Mouse (Mus musculus): ENCODE data around the gene 1700003E16Rik. TPM values are rescaled to one million over a fixed set of nuclear protein-coding genes. Genes with fewer than 3 reads are reported as not detected.
"Not testable (repeated sequence)": the region's sequence is repeated elsewhere in the genome, so short reads cannot be mapped to it uniquely, and the experiment has no call there.

Gene 1700003E16Rik
- polyA plus RNA-seq, 1 experiment from 2014 or later, result 0.64 TPM

- no peak for ATAC-seq (ENCODE audit: extremely low read depth, insufficient number of reproducible peaks, low FRiP score, low TSS enrichment)
- Histone ChIP-seq H3K27me3 (replicated peaks) (no peaks in the 10 kb centered on the region), H3K27ac (replicated peaks) (peak overlapping the region; percentile 68), H3K9me3 (no peaks in the 10 kb centered on the region), H3K4me3 (peak overlapping the region; percentile 54), H3K36me3 (peaks cover 13% of the 10 kb centered on the region), H3K4me2 (peak overlapping the region; percentile 79), H3K9ac (peak overlapping the region; percentile 82), H3K4me1 (peaks cover 36% of the 10 kb centered on the region)
- 3% methylated on average over 41 of the region's 41 CpGs for WGBS
Observed at GRCm38 (mm10) chr6:83142211-83142731, 13.9 kb upstream of the 1700003E16Rik start.

DNA sequence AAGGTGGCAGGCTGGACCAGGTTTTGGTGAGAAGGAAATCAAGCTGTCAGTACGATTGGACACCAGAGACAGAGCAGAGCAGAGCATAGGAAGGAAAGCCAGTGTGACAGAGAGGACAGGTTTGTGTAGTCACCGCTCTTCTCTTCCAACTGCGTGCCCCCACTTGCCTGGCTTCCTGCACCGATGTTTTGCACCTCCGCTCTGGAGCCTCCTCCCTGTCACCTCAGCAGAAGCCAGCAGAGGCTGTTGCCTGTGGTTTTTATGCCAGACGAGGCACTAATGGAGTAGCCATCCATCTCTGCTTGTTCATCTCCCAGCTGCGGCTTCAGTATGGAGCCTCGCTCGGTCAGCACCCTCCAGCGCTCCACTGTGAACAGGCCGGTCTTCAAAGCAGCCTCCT, 13.3 kb upstream of the 1700003E16Rik start:
- H3K27ac ChIP-seq (replicated peaks), result peak overlapping the region; percentile 17; the same call in 1 of the 2 replicates
- peak overlapping the region; percentile 54 for H3K4me3 ChIP-seq
- 44% methylated on average over 11 of the region's 11 CpGs for WGBS

DNA sequence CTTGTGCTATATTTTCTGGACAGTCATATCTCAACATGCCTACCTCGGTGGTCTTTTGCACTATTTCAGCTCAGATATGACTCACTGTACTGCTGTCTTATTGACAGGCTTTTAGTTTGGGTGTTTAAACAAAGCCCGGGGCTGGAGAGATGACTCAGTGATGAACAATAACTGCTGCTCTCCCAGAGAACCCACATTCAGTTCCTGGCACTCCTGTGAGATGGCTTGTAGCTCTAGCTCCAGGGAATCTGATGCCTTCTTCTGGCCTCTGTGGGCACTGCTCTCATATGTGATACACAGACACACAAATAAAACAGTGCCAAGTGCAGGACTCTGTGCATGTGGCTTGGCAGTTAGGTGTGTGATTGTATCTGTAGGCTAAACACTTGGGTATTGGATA, 11.0 kb upstream of the 1700003E16Rik start:
- H3K4me2 ChIP-seq, result no peak overlapping the region
- H3K9ac ChIP-seq, result no peak overlapping the region
- 0 out of 2 replicates have a peak overlapping the region, but pooled peaks have one; percentile 42 for H3K27ac ChIP-seq (replicated peaks)
- H3K9me3 ChIP-seq, result no peaks in the 10 kb centered on the region
- H3K27me3 ChIP-seq (replicated peaks), result no peaks in the 10 kb centered on the region
- no peak for ATAC-seq (ENCODE audit: extremely low read depth, insufficient number of reproducible peaks, low FRiP score, low TSS enrichment)
- WGBS, result 53% methylated on average over 2 of the region's 2 CpGs
- no peak overlapping the region for H3K4me3 ChIP-seq
- peaks cover 42% of the 10 kb centered on the region for H3K36me3 ChIP-seq
- peaks cover 19% of the 10 kb centered on the region for H3K4me1 ChIP-seq

More for the DNA sequence above, 13.3 kb upstream of the 1700003E16Rik start:
- H3K4me1 ChIP-seq, result peaks cover 34% of the 10 kb centered on the region
- H3K36me3 ChIP-seq, result peaks cover 19% of the 10 kb centered on the region
- peak overlapping the region; percentile 79 for H3K4me2 ChIP-seq
- H3K27me3 ChIP-seq (replicated peaks), result no peaks in the 10 kb centered on the region
- ATAC-seq (ENCODE audit: extremely low read depth, insufficient number of reproducible peaks, low FRiP score, low TSS enrichment), result no peak
- peak overlapping the region; percentile 82 for H3K9ac ChIP-seq
- no peaks in the 10 kb centered on the region for H3K9me3 ChIP-seq

GRCm38 (mm10) chr6:83145805-83146204, 10.4 kb upstream of the 1700003E16Rik start:
- Histone ChIP-seq H3K27ac (replicated peaks) (peak overlapping the region; percentile 42; the same call in 1 of the 2 replicates), H3K4me2 (peak overlapping the region; percentile 4; the same call in 1 of the 2 replicates), H3K9ac (peak overlapping the region; percentile 52), H3K4me1 (peaks cover 19% of the 10 kb centered on the region), H3K36me3 (peaks cover 48% of the 10 kb centered on the region), H3K27me3 (replicated peaks) (no peaks in the 10 kb centered on the region), H3K4me3 (no peak overlapping the region), H3K9me3 (no peaks in the 10 kb centered on the region)
- no peak for ATAC-seq (ENCODE audit: extremely low read depth, insufficient number of reproducible peaks, low FRiP score, low TSS enrichment)
- 53% methylated on average over 9 of the region's 9 CpGs for WGBS

- Histone ChIP-seq H3K27me3 (replicated peaks) (no peaks in the 10 kb centered on the region), H3K27ac (replicated peaks) (no peak overlapping the region), H3K4me3 (no peak overlapping the region), H3K36me3 (peaks cover 60% of the 10 kb centered on the region), H3K9me3 (no peaks in the 10 kb centered on the region), H3K4me1 (peaks cover 19% of the 10 kb centered on the region), H3K4me2 (no peak overlapping the region), H3K9ac (no peak overlapping the region)
- 67% methylated on average over 7 of the region's 7 CpGs for WGBS
- no peak for ATAC-seq (ENCODE audit: extremely low read depth, insufficient number of reproducible peaks, low FRiP score, low TSS enrichment)
Observed at GRCm38 (mm10) chr6:83147280-83147679, 8.9 kb upstream of the 1700003E16Rik start.

DNA sequence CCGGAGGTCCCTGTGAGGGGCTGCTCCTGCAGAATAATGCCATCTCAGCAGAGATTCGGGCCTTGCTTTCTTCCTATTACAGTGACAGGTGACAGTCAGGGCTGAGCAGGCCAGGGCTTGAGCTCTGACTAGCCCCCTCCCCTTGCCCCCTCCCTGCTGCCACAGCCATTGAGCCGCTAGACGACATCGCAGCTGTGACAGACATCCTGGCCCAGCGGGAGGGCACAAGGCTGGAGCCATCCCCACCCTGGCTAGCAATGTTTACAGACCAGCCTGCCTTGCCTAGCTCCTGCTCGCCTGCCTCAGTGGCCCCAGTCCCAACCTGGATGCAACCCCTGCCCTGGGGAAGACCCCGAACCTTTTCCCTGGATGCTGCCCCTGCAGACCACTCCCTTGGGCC, 4.5 kb upstream of the 1700003E16Rik start:
- no peak for ATAC-seq (ENCODE audit: extremely low read depth, insufficient number of reproducible peaks, low FRiP score, low TSS enrichment)
- H3K36me3 ChIP-seq, result peaks cover 63% of the 10 kb centered on the region
- H3K4me2 ChIP-seq, result no peak overlapping the region
- H3K9me3 ChIP-seq, result no peaks in the 10 kb centered on the region
- H3K9ac ChIP-seq, result peak overlapping the region; percentile 2; the same call in 1 of the 2 replicates
- H3K27ac ChIP-seq (replicated peaks), result no peak overlapping the region
- no peak overlapping the region for H3K4me3 ChIP-seq
- H3K27me3 ChIP-seq (replicated peaks), result peaks cover 14% of the 10 kb centered on the region
- 25% methylated on average over 8 of the region's 8 CpGs for WGBS
- H3K4me1 ChIP-seq, result peaks cover 22% of the 10 kb centered on the region

DNA sequence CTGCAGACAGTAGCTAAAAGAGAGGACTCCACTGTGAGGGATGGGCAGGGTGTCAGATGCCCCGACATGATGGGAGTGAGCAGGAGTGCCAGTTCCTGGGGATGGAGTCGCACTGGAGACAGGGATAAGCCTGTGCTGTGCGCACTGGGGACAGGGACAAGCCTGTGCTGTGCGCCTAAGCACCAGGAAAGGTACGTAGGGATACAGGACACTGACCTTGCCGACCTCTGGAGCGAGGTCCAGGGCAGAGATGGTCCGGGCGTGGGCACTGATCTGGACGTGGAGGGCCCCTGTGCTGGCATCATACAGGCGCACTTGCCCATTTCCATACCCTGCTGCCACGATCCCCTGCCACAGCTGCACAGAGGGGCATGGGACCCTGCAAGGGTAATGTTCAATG, 3.2 kb upstream of the 1700003E16Rik start:
- ATAC-seq (ENCODE audit: extremely low read depth, insufficient number of reproducible peaks, low FRiP score, low TSS enrichment), result no peak
- Histone ChIP-seq H3K4me3 (no peak overlapping the region), H3K4me1 (peaks cover 22% of the 10 kb centered on the region), H3K36me3 (peaks cover 50% of the 10 kb centered on the region), H3K9ac (no peak overlapping the region), H3K27me3 (replicated peaks) (peaks cover 18% of the 10 kb centered on the region), H3K9me3 (no peaks in the 10 kb centered on the region), H3K4me2 (no peak overlapping the region), H3K27ac (replicated peaks) (no peak overlapping the region)
- WGBS, result 83% methylated on average over 12 of the region's 12 CpGs

DNA sequence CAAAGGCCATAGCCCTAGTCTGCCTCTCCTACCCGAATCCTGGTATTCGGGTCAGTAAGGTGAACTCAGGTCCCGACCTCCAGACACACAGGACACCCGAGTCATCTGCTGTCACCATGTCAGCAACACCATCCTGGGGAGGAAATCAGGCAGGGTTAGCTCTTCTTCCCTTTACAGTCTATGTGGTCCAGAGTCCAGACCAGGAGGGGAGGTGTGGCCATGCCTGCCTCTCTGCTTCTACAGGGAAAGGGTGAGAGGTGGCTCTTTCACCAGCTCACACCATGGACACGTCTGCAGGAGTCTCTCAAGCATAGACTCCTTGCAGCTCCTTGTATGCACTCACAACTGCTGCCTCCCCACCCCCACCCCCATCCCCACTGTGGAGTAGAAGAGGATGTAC, 2.7 kb upstream of the 1700003E16Rik start:
- 62% methylated on average over 5 of the region's 5 CpGs for WGBS
- no peak for ATAC-seq (ENCODE audit: extremely low read depth, insufficient number of reproducible peaks, low FRiP score, low TSS enrichment)
- Histone ChIP-seq H3K36me3 (peaks cover 45% of the 10 kb centered on the region), H3K9ac (no peak overlapping the region), H3K4me3 (no peak overlapping the region), H3K27me3 (replicated peaks) (peaks cover 18% of the 10 kb centered on the region), H3K4me1 (peaks cover 22% of the 10 kb centered on the region), H3K4me2 (no peak overlapping the region), H3K27ac (replicated peaks) (no peak overlapping the region), H3K9me3 (no peaks in the 10 kb centered on the region)

- Histone ChIP-seq H3K4me2 (peak overlapping the region; percentile 74), H3K9ac (peak overlapping the region; percentile 71), H3K36me3 (peaks cover 23% of the 10 kb centered on the region), H3K27me3 (replicated peaks) (peaks cover 27% of the 10 kb centered on the region), H3K4me3 (peak overlapping the region; percentile 57), H3K9me3 (no peaks in the 10 kb centered on the region), H3K27ac (replicated peaks) (no peak overlapping the region), H3K4me1 (peaks cover 22% of the 10 kb centered on the region)
- no peak for ATAC-seq (ENCODE audit: extremely low read depth, insufficient number of reproducible peaks, low FRiP score, low TSS enrichment)
- WGBS, result 8% methylated on average over 23 of the region's 23 CpGs
Observed at GRCm38 (mm10) chr6:83155552-83156238, 509 bp upstream of the 1700003E16Rik start.

DNA sequence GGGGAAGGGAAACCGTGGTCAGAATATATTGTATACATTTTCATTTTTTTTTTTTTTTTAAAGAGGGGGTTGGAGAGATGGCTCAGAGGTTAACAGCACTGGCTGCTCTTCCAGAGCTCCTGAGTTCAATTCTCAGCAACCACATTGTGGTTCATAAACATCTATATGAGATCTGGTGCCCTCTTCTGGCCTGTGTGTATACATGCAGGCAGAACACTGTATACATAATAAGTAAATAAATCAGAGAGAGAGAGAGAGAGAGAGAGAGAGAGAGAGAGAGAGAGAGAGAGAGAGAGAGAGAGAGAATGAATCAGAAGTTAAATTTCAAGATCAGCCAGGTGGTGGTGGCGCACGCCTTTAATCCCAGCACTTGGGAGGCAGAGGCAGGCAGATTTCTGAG, 3.3 kb downstream of the 1700003E16Rik start:
- not testable (repeated sequence) for ATAC-seq (ENCODE audit: extremely low read depth, insufficient number of reproducible peaks, low FRiP score, low TSS enrichment); H3K4me2 ChIP-seq; H3K9ac ChIP-seq; H3K36me3 ChIP-seq; H3K9me3 ChIP-seq; H3K4me3 ChIP-seq; H3K27ac ChIP-seq (replicated peaks)
- peaks cover 28% of the 10 kb centered on the region for H3K4me1 ChIP-seq
- H3K27me3 ChIP-seq (replicated peaks), result peaks cover 49% of the 10 kb centered on the region
- WGBS, result 27% methylated on average over 3 of the region's 3 CpGs

DNA sequence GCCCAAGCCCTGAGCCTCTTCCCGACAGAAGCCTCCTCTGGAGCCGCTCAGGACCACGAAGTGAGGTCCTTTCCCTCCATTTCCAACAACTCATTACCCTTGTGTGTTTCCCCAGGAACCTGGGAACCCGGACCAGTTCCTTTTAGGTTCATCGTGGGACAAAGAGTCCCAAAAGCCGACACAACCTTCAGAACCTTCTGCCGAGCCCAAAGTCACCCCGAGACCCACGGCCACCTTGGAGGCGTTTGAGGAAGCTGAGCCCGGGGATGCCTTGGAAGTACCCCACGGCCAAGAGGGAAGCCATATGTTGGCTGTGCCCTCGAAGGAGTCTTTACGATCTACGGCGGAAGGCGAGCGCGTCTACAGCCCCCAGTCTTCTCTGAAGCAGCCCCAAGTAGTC, 5.2 kb downstream of the 1700003E16Rik start:
- H3K36me3 ChIP-seq, result no peaks in the 10 kb centered on the region
- 6% methylated on average over 19 of the region's 19 CpGs for WGBS

More for the DNA sequence above, 5.2 kb downstream of the 1700003E16Rik start:
- Histone ChIP-seq H3K9ac (peak overlapping the region; percentile 73), H3K4me3 (peak overlapping the region; percentile 53), H3K27me3 (replicated peaks) (peaks cover 39% of the 10 kb centered on the region), H3K4me1 (peaks cover 26% of the 10 kb centered on the region), H3K27ac (replicated peaks) (no peak overlapping the region), H3K9me3 (no peaks in the 10 kb centered on the region), H3K4me2 (peak overlapping the region; percentile 78)
- ATAC-seq (ENCODE audit: extremely low read depth, insufficient number of reproducible peaks, low FRiP score, low TSS enrichment), result no peak
